Mouse (Mus musculus): ENCODE data around the gene Kif6. TPM values are rescaled to one million over a fixed set of nuclear protein-coding genes. Genes with fewer than 3 reads are reported as not detected.

Kif6 gene
- polyA plus RNA-seq, 1 experiment from 2014 or later: 4.7 TPM

DNA sequence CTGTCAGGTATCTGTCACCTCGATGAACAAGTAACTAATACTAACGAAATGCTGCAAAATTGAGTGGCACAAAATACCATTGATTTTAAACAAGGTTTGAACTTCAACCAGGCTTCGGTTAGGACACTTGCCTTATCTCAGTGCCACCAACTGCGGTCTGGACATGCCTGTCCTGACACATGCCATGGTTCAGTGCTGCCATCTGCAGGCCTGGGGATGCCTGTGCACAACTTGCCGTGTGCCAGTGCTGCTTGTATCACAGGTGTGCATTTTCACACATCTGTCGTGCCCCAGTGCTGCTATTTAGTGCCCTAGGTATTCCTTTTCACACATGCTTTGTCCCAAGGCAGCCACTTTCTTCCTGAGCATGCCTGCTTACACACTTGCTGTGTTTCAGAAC lies 327.7 kb downstream of the Kif6 start:
- no peaks in the 10 kb centered on the region for H3K9me3 ChIP-seq
- no peak overlapping the region for H3K9ac ChIP-seq
- no peaks in the 10 kb centered on the region for H3K27me3 ChIP-seq
- H3K4me2 ChIP-seq: no peak overlapping the region
- no peak overlapping the region for H3K4me3 ChIP-seq
- 61% methylated on average over 6 of the region's 6 CpGs for WGBS
- no peak overlapping the region for H3K27ac ChIP-seq
- H3K36me3 ChIP-seq: no peaks in the 10 kb centered on the region
- ATAC-seq (ENCODE audit: borderline replicate concordance, extremely low read depth, low FRiP score, low TSS enrichment): no peak
- H3K4me1 ChIP-seq: no peaks in the 10 kb centered on the region

GRCm38 (mm10) chr17:49951491-49951855 lies 336.5 kb downstream of the Kif6 start:
- no peaks in the 10 kb centered on the region for H3K9me3 ChIP-seq
- peak overlapping the region; percentile 50 for H3K4me2 ChIP-seq
- ATAC-seq (ENCODE audit: borderline replicate concordance, extremely low read depth, low FRiP score, low TSS enrichment): no peak
- H3K27ac ChIP-seq: no peak overlapping the region
- no peak overlapping the region for H3K9ac ChIP-seq
- peak overlapping the region; percentile 21; the same call in 1 of the 2 replicates for H3K4me3 ChIP-seq
- H3K36me3 ChIP-seq: no peaks in the 10 kb centered on the region
- peaks cover 6% of the 10 kb centered on the region; the same call in 1 of the 2 replicates for H3K4me1 ChIP-seq
- WGBS: 6% methylated on average over 7 of the region's 7 CpGs
- H3K27me3 ChIP-seq: no peaks in the 10 kb centered on the region

GRCm38 (mm10) chr17:49951856-49952607 lies 337.1 kb downstream of the Kif6 start:
- whole genome bisulfite sequencing: 34% methylated on average over 22 of the region's 22 CpGs
- H3K4me2 ChIP-seq: peak overlapping the region; percentile 50
- H3K4me1 ChIP-seq: peaks cover 6% of the 10 kb centered on the region; the same call in 1 of the 2 replicates
- H3K27me3 ChIP-seq: no peaks in the 10 kb centered on the region
- peak overlapping the region; percentile 21 for H3K4me3 ChIP-seq
- H3K27ac ChIP-seq: peak overlapping the region; percentile 46
- H3K36me3 ChIP-seq: no peaks in the 10 kb centered on the region
- ATAC-seq (ENCODE audit: borderline replicate concordance, extremely low read depth, low FRiP score, low TSS enrichment): peak; percentile 69
- H3K9me3 ChIP-seq: no peaks in the 10 kb centered on the region
- no peak overlapping the region for H3K9ac ChIP-seq

DNA sequence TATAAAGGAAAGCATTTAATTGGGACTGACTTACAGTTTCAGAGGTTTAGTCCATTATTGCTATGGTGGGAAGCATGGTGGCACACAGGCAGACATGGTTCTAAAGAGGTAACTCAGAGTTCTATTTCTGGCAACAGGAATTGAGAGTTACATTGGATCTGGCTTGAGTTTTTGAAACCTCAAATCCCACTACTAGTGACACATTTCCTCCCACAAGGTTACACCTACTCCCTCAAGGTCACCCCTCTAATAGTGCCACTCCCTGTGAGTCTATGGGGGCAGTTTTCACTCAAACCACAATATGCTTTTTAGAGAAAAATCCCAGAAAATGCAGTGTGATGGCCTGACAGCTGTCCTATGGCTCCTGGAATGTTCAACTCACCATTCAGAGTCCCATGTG lies 344.1 kb downstream of the Kif6 start:
- Histone ChIP-seq H3K36me3 (no peaks in the 10 kb centered on the region), H3K4me1 (no peaks in the 10 kb centered on the region), H3K9ac (no peak overlapping the region), H3K4me3 (no peak overlapping the region), H3K27ac (no peak overlapping the region), H3K27me3 (no peaks in the 10 kb centered on the region), H3K4me2 (no peak overlapping the region), H3K9me3 (no peaks in the 10 kb centered on the region)
- ATAC-seq (ENCODE audit: borderline replicate concordance, extremely low read depth, low FRiP score, low TSS enrichment): no peak

Other genes starting within 250 kb of the Kif6 start
- gene Mocs1, start 186.8 kb upstream of the Kif6 start, polyA plus RNA-seq (2015; fragmentation: Nextera tagmentation; extraction: Ambion mirVana): 5.2 and 6.2 TPM in 2 replicates
- gene Daam2, start 50.8 kb upstream of the Kif6 start, polyA plus RNA-seq (2015; fragmentation: Nextera tagmentation; extraction: Ambion mirVana): 14.0 and 15.8 TPM in 2 replicates

Data from lung, embryonic 15.5 days (tissue).